Mouse (Mus musculus): ENCODE data around the gene Phldb2. TPM values are rescaled to one million over a fixed set of nuclear protein-coding genes. Genes with fewer than 3 reads are reported as not detected.

Phldb2 gene
- total RNA-seq, 1 experiment from 2014 or later = 4.3 TPM

- ATAC-seq (replicated peaks in 1 of 2; ENCODE audit: insufficient read depth in 1 of 2, low FRiP score in 2 of 2, low TSS enrichment in 1 of 2, low read depth in 1 of 2, poor library complexity in 2 of 2, severe bottlenecking in 2 of 2) = no peak
These were observed 29.5 kb downstream of the Phldb2 start for GRCm38 (mm10) chr16:45923731-45924424.

DNA sequence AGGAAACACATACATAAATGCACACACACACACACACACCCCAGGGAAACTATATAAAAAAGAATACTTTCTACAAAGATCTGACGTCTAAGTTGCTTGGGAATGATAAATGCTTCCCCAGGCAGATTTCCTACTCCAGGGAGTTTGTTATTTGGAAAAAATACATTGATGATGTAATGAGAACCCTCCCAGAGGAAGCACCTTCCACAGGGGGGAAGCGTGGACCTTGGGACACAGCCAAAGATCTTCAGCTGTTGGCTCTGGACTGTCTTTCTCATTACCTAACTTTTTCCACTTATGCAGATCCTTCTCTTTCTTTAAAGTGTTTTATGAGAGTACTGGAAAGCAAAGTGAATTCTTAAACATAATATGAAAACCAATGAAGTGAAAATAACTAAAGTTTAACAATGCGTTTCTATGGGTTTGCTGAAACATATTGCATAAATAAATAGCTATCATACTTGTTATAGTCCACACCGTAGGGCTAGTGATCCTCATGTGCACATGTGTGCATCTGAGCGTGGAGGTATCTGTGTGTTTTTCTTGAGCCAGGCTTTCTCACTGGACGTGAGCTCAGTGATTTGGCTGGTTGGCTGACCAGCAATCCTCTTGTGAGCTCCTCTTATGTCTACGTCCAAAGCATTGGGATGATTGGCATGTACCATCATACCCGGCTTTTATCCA, 30.7 kb downstream of the Phldb2 start:
- ATAC-seq (replicated peaks in 1 of 2; ENCODE audit: insufficient read depth in 1 of 2, low FRiP score in 2 of 2, low TSS enrichment in 1 of 2, low read depth in 1 of 2, poor library complexity in 2 of 2, severe bottlenecking in 2 of 2) = no peak

- ATAC-seq (replicated peaks in 1 of 2; ENCODE audit: insufficient read depth in 1 of 2, low FRiP score in 2 of 2, low TSS enrichment in 1 of 2, low read depth in 1 of 2, poor library complexity in 2 of 2, severe bottlenecking in 2 of 2) = no peak
These were observed 33.8 kb downstream of the Phldb2 start for GRCm38 (mm10) chr16:45919572-45919971.

GRCm38 (mm10) chr16:45903595-45903994, 49.8 kb downstream of the Phldb2 start:
- no peak for ATAC-seq (replicated peaks in 1 of 2; ENCODE audit: insufficient read depth in 1 of 2, low FRiP score in 2 of 2, low TSS enrichment in 1 of 2, low read depth in 1 of 2, poor library complexity in 2 of 2, severe bottlenecking in 2 of 2)

- ATAC-seq (replicated peaks in 1 of 2; ENCODE audit: insufficient read depth in 1 of 2, low FRiP score in 2 of 2, low TSS enrichment in 1 of 2, low read depth in 1 of 2, poor library complexity in 2 of 2, severe bottlenecking in 2 of 2) = no peak
These were observed 54.9 kb downstream of the Phldb2 start for GRCm38 (mm10) chr16:45898459-45898858.

DNA sequence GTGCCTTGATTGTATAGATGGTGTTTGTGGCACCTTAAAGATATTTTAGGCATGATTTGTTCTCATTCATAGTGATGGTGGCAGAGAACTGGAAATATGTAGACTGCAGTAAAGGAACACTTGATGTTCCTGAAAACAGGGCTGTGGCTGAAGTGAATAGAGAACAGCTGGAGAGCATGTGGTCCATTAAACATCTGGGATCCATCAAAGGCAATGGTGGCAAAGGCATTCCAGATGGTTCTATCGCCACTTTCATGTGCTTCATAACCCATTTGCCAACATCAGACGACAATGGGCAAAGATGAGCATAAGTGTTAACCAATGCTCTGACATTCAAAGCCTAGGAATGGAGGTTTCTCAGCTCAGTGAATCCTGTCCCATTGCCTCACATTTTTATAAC, 56.8 kb downstream of the Phldb2 start:
- ATAC-seq (replicated peaks in 1 of 2; ENCODE audit: insufficient read depth in 1 of 2, low FRiP score in 2 of 2, low TSS enrichment in 1 of 2, low read depth in 1 of 2, poor library complexity in 2 of 2, severe bottlenecking in 2 of 2) = no peak

GRCm38 (mm10) chr16:45894998-45895397, 58.4 kb downstream of the Phldb2 start:
- ATAC-seq (replicated peaks in 1 of 2; ENCODE audit: insufficient read depth in 1 of 2, low FRiP score in 2 of 2, low TSS enrichment in 1 of 2, low read depth in 1 of 2, poor library complexity in 2 of 2, severe bottlenecking in 2 of 2) = no peak

- ATAC-seq (replicated peaks in 1 of 2; ENCODE audit: insufficient read depth in 1 of 2, low FRiP score in 2 of 2, low TSS enrichment in 1 of 2, low read depth in 1 of 2, poor library complexity in 2 of 2, severe bottlenecking in 2 of 2) = no peak
These were observed 59.6 kb downstream of the Phldb2 start for GRCm38 (mm10) chr16:45893796-45894195.

DNA sequence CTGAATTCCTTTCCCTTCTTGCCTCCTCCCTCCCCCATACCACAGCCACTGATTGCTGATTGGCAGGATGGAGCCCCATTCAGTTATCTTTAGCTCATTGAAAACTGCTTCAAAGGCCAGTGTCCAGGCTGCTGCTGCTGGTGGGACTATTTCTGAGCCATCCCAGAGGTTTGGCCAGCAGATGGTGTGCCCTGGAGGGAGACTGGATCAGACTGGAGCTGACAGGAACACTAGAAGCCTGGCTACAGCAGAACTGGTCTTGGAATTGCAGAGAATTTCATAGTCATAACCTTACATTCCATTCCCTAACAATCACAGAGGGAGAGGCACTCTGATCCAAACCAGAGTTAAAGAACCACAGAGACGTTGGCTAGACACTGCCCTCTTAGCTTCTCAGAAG, 60.5 kb downstream of the Phldb2 start:
- ATAC-seq (replicated peaks in 1 of 2; ENCODE audit: insufficient read depth in 1 of 2, low FRiP score in 2 of 2, low TSS enrichment in 1 of 2, low read depth in 1 of 2, poor library complexity in 2 of 2, severe bottlenecking in 2 of 2) = no peak

DNA sequence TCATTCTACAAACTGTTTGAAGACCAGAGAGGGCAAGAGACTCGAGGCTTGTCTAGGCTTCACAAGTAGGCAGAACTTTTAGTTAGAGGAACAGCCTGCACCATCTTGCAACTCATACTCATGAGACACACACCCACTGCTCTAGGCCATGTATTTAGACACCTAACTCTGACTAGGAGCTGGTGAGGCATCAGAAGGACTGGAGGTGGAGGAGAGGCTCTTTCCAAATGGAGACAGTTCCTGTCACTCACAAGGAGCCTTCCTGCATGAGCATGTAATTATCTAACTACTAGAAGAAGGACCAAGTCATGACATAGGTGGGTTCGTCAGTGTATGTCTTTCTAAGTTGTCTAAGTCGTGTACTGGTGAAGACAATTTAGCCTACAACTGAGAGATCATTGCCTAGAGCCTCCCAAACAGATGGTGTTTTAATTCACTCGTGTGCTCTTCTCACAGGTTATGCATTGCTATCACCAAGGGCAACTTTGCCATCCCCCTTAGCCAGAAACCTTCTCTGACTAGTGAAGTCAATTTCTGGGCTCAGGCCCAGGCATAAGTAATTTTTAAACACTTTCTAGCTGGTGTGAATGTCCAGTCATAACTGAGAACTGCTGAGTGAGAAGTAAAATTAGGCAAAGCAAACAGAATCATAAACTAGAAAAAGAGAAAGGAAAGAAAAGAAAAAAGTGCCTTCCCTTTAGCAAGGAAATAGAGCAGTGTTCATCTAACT, 62.8 kb downstream of the Phldb2 start:
- no peak for ATAC-seq (replicated peaks in 1 of 2; ENCODE audit: insufficient read depth in 1 of 2, low FRiP score in 2 of 2, low TSS enrichment in 1 of 2, low read depth in 1 of 2, poor library complexity in 2 of 2, severe bottlenecking in 2 of 2)

DNA sequence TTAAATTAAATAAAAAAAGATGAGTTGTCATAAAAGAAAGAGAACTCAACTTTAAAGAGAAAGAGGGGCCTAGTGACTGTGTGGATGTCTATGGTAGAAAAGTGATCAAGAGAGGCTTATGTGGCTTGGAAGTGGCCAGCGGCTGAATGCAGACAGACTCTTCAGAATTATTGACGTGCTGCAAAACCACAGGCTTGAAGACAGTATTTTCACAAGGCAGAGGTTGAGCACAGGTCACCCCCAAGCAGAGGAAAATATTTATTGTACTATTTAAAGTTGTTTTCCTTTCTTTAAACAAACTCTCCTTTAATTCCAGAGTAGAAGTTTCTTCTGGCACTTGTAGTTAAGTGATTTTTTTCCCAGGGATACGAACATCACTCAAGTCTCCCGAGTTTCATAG, 63.8 kb downstream of the Phldb2 start:
- no peak for ATAC-seq (replicated peaks in 1 of 2; ENCODE audit: insufficient read depth in 1 of 2, low FRiP score in 2 of 2, low TSS enrichment in 1 of 2, low read depth in 1 of 2, poor library complexity in 2 of 2, severe bottlenecking in 2 of 2)

- no peak for ATAC-seq (replicated peaks in 1 of 2; ENCODE audit: insufficient read depth in 1 of 2, low FRiP score in 2 of 2, low TSS enrichment in 1 of 2, low read depth in 1 of 2, poor library complexity in 2 of 2, severe bottlenecking in 2 of 2)
These were observed 66.8 kb downstream of the Phldb2 start for GRCm38 (mm10) chr16:45886599-45886998.

DNA sequence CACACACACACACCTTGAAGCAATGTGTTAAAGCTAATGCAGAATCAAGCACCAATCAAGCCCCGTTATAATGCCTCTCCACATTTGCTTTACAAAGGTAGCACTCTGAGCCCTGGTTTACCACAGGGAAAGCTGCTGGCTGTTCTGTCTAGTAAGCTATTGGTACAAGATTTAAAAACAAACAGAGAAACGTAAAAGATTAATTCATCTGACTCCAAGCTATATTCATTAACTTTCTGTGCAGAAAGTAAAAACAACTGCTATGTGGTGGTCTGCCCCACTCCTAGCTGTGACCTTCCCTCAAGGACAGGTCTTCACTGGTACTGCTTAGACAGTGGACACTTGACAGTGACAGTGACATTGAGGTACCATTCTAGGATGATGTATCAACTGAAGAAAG, 69.2 kb downstream of the Phldb2 start:
- ATAC-seq (replicated peaks in 1 of 2; ENCODE audit: insufficient read depth in 1 of 2, low FRiP score in 2 of 2, low TSS enrichment in 1 of 2, low read depth in 1 of 2, poor library complexity in 2 of 2, severe bottlenecking in 2 of 2) = no peak

GRCm38 (mm10) chr16:45881177-45881832, 72.1 kb downstream of the Phldb2 start:
- no peak for ATAC-seq (replicated peaks in 1 of 2; ENCODE audit: insufficient read depth in 1 of 2, low FRiP score in 2 of 2, low TSS enrichment in 1 of 2, low read depth in 1 of 2, poor library complexity in 2 of 2, severe bottlenecking in 2 of 2)

DNA sequence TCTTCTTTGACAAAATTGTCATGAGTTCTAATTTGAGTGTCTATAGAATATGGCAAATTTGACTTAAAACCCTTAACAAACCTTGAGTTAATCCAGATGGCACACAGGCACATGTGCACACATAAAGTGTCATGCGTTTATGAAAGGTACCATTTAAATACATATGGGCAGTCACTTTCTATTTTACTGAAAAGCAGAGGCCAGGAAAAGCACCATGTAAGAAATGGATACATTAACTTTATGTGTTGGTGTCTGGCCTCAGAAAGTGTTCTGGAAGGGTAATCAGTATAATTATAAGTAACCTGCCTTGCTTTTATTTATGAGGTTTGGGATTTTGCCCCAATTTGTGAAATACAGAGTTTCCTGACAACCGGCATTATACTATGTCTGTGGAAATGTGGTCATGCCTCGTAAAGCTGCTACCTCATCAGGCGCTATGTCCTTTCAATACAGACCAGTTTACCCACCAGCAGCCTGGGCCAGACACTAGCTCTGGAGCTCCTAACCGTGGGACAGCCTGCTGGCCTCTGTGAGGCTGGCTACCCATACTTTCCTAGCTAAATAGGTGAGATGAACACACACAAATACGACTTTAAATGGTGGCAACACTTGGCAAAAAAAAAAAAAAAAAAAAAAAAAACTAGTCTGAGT, 73.2 kb downstream of the Phldb2 start:
- ATAC-seq (replicated peaks in 1 of 2; ENCODE audit: insufficient read depth in 1 of 2, low FRiP score in 2 of 2, low TSS enrichment in 1 of 2, low read depth in 1 of 2, poor library complexity in 2 of 2, severe bottlenecking in 2 of 2) = no peak

GRCm38 (mm10) chr16:45877739-45878138, 75.7 kb downstream of the Phldb2 start:
- no peak for ATAC-seq (replicated peaks in 1 of 2; ENCODE audit: insufficient read depth in 1 of 2, low FRiP score in 2 of 2, low TSS enrichment in 1 of 2, low read depth in 1 of 2, poor library complexity in 2 of 2, severe bottlenecking in 2 of 2)

DNA sequence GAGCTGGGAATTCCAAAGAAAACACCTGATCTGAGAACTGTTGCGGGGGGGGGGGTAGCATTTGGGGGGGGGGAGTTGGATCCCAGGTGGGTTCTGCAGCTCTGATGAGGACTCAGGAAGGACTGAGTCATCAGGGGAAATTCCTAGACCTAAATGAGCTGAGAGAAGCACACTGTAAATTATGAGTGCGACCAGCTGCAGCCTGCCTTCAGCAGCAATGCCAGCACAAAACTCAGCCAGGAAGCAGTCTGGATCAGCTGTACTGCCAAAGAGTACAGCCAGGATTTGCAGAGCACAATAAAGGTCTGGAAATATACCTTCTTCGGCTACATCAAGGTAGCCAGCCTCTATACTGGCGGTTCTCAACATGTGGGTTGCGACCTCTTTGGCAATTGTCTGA, 76.2 kb downstream of the Phldb2 start:
- ATAC-seq (replicated peaks in 1 of 2; ENCODE audit: insufficient read depth in 1 of 2, low FRiP score in 2 of 2, low TSS enrichment in 1 of 2, low read depth in 1 of 2, poor library complexity in 2 of 2, severe bottlenecking in 2 of 2) = no peak

Measured in hematopoietic stem cell, adult 5-6 weeks (primary cell).